Mouse (Mus musculus): ENCODE results near the gene Palm3.
A peak's percentile ranks its signal among the peaks of the same experiment; 100 is the strongest.

GRCm38 (mm10) chr8:83976101-83976630 is 45.1 kb upstream of the Palm3 start:
- TF ChIP-seq MAX (IDR thresholded peaks at IDR 0.05; ENCODE audit: low read length) = no peak
- TF ChIP-seq EP300 (IDR thresholded peaks at IDR 0.05; ENCODE audit: low read length) = no peak
- TF ChIP-seq CHD1 (IDR thresholded peaks at IDR 0.05; ENCODE audit: low read depth, low read length) = no peak
- TF ChIP-seq POLR2AphosphoS2 (IDR thresholded peaks at IDR 0.05; ENCODE audit: low read depth, low read length) = no peak
- peak; percentile 29 to 72; a peak in 2 of 4 replicates for TF ChIP-seq CTCF (conservative IDR thresholded peaks at IDR 0.05 in 1 of 2, IDR thresholded peaks at IDR 0.05 in 1 of 2; ENCODE audit: low read depth in 2 of 2, low read length in 2 of 2)
- TF ChIP-seq CHD2 (IDR thresholded peaks at IDR 0.05; ENCODE audit: low read length) = no peak
- TF ChIP-seq BHLHE40 (IDR thresholded peaks at IDR 0.05; ENCODE audit: low read depth, low read length) = no peak
- TF ChIP-seq UBTF (IDR thresholded peaks at IDR 0.05; ENCODE audit: low read depth, low read length) = no peak
- no peak for TF ChIP-seq POLR2A (IDR thresholded peaks at IDR 0.05; ENCODE audit: low read depth, low read length)
